Mouse (Mus musculus): ENCODE results near the gene Irs4. TPM values are rescaled to one million over a fixed set of nuclear protein-coding genes. Genes with fewer than 3 reads are reported as not detected.

Irs4 gene
- polyA plus RNA-seq (2014; fragmentation: Illumina TruSeq; extraction: RNeasy Lipid Tissue Mini Kit (QIAGEN cat#74804); ENCODE audit: low replicate concordance) = 0.11 TPM

DNA sequence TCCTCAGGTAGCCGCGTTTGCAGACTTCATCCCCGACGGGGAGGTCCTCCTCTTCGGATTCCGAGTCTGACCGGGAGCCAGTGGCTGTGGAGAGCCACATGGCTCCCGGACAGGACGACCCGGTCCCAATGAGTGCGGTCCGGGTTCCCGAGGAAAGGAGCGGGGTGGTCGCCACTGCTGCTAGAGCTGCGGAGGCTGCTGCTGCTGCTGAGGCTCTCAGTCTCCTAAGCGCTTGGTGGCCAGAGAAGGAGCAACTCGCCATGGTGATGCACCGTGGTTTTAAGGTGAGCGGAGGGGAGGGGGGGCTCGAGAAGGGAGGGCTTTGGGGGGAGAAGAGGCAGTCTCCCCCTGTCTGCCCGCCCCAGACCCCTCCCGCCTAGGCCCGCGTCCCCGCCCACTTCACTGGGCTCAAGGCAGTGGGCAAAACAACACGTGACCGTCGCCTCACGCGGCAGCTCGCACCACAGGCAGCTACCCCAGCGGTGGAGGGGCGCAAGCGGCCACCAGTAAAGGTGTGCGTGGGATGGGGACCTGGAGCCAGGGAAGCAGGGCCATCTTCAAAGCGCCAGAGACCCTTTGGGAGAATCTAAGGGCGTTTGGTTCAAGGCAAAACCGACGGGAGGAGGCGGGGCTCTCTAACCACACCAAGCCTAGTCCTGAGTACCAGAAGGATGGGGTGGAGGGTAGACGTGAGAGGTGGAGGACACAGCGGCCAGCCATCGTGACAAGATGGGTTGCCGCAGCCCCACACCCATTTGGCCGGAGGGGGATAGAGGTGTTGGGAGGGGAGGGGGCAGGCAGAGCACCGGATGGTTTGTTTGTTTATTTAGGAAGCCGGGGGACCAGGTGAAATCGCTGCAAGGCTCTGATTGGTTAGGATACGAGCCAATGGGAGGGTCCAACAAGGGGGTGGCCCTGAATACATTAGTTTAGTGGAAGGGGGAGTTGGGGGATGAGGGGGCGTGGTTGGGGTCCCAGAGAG lies at the start of gene Irs4:
Gene Irs4 (minus strand): TSS at position 327 of the 982 bp plus-strand sequence.

Other genes with a start within 250 kb of the Irs4 start
- gene Col4a5, start 249.9 kb downstream of the Irs4 start, polyA plus RNA-seq (2014; fragmentation: Illumina TruSeq; extraction: RNeasy Lipid Tissue Mini Kit (QIAGEN cat#74804); ENCODE audit: low replicate concordance) = 7.2 TPM
- gene Gm15294, start 150.0 kb upstream of the Irs4 start, polyA plus RNA-seq (2014; fragmentation: Illumina TruSeq; extraction: RNeasy Lipid Tissue Mini Kit (QIAGEN cat#74804); ENCODE audit: low replicate concordance) = not detected